Mouse (Mus musculus) embryonic facial prominence, embryonic 10.5 days (tissue): ENCODE measurements around the gene 4930412O13Rik. TPM values are rescaled to one million over a fixed set of nuclear protein-coding genes. Genes with fewer than 3 reads are reported as not detected.

ENCODE experiments used
- DNase-seq: peaks from one replicate; pipeline ENCODE4 v3.0.0-alpha.2; 2017; ENCODE audit warnings: low spot score
- H3K27ac ChIP-seq: fragments of 300-500 bp; sonication (generic); replicated peaks from 2 replicates; pipeline ENCODE4 v1.5.1; 2016; ENCODE audit warnings: mild to moderate bottlenecking
- H3K27me3 ChIP-seq: fragments of 300-500 bp; sonication (generic); replicated peaks from 2 replicates; pipeline ENCODE4 v1.6.1; 2016; ENCODE audit warnings: low read depth, mild to moderate bottlenecking; ENCODE audit not compliant: poor library complexity, severe bottlenecking
- H3K36me3 ChIP-seq: fragments of 300-500 bp; sonication (generic); replicated peaks from 2 replicates; pipeline ENCODE4 v1.6.1; 2016; ENCODE audit warnings: mild to moderate bottlenecking, moderate library complexity
- H3K4me1 ChIP-seq: fragments of 300-500 bp; sonication (generic); 2 replicates; pipeline ENCODE4 v1.6.1; 2016
- H3K4me3 ChIP-seq: fragments of 300-500 bp; sonication (generic); 2 replicates; pipeline ENCODE4 v1.5.1; 2016; ENCODE audit warnings: mild to moderate bottlenecking, moderate library complexity
- H3K9me3 ChIP-seq: fragments of 300-500 bp; sonication (generic); 2 replicates; pipeline ENCODE4 v1.6.1; 2016; ENCODE audit warnings: mild to moderate bottlenecking
- WGBS: fragments of 180-500 bp; shearing (Covaris S2); methylation state at CpG from one replicate; pipeline ENCODE4 v1.1.7; 2016; 5-methylcytosine and 5-hydroxymethylcytosine counted together
- polyA plus RNA-seq: library from polyadenylated mRNA; unstranded; fragments of >200 nt; fragmentation: Nextera tagmentation; extraction: Ambion mirVana; gene quantifications from 2 replicates; pipeline ENCODE4 v1.2.1, GENCODE M21; 2016

Gene 4930412O13Rik
- 2.3 TPM in 2 replicates for polyA plus RNA-seq

GRCm38 (mm10) chr2:9881051-9881591, at the start of gene 4930412O13Rik:
4930412O13Rik (plus strand) TSS chr2:9881252.
- H3K4me1 ChIP-seq, result peaks cover 70% of the 10 kb centered on the region
- H3K4me3 ChIP-seq, result peak within 1 kb of the TSS; percentile 63
- peak within 1 kb of the TSS; percentile 86 for H3K27ac ChIP-seq
- under 1% methylated on average over 35 of the region's 35 CpGs for WGBS
- no peaks in the 10 kb centered on the region for H3K36me3 ChIP-seq
- peak; percentile 85 for DNase-seq
- peaks cover 92% of the 10 kb centered on the region for H3K27me3 ChIP-seq
- H3K9me3 ChIP-seq, result no peaks in the 10 kb centered on the region

- H3K4me3 ChIP-seq, result no peak overlapping the region
- H3K27ac ChIP-seq, result no peak overlapping the region
- 0 out of 2 replicates have a peak, but pooled peaks cover 3% of the 10 kb centered on the region for H3K4me1 ChIP-seq
- no peak for DNase-seq
- H3K27me3 ChIP-seq, result no peaks in the 10 kb centered on the region
- WGBS, result 83% methylated on average over 7 of the region's 7 CpGs
- H3K36me3 ChIP-seq, result no peaks in the 10 kb centered on the region
- no peaks in the 10 kb centered on the region for H3K9me3 ChIP-seq
These were observed 47.3 kb upstream of the 4930412O13Rik start for GRCm38 (mm10) chr2:9833712-9834111.

- H3K4me1 ChIP-seq, result 0 out of 2 replicates have a peak, but pooled peaks cover 3% of the 10 kb centered on the region
- WGBS, result 54% methylated on average over 7 of the region's 7 CpGs
- H3K36me3 ChIP-seq, result no peaks in the 10 kb centered on the region
- H3K27ac ChIP-seq, result no peak overlapping the region
- no peaks in the 10 kb centered on the region for H3K27me3 ChIP-seq
- H3K4me3 ChIP-seq, result no peak overlapping the region
- no peaks in the 10 kb centered on the region for H3K9me3 ChIP-seq
- DNase-seq, result peak; percentile 29
These were observed 45.9 kb upstream of the 4930412O13Rik start for GRCm38 (mm10) chr2:9835195-9835594.

GRCm38 (mm10) chr2:9852851-9853576, 28.0 kb upstream of the 4930412O13Rik start:
- H3K36me3 ChIP-seq, result peaks cover 1% of the 10 kb centered on the region; the same call in 1 of the 2 replicates
- H3K9me3 ChIP-seq, result no peaks in the 10 kb centered on the region
- DNase-seq, result no peak
- H3K27ac ChIP-seq, result 0 out of 2 replicates have a peak overlapping the region, but pooled peaks have one; percentile 24
- H3K27me3 ChIP-seq, result no peaks in the 10 kb centered on the region
- H3K4me3 ChIP-seq, result no peak overlapping the region
- 57% methylated on average over 13 of the region's 13 CpGs for WGBS
- peaks cover 18% of the 10 kb centered on the region for H3K4me1 ChIP-seq

- no peak for DNase-seq
- Histone ChIP-seq H3K27me3 (no peaks in the 10 kb centered on the region), H3K36me3 (peaks cover 20% of the 10 kb centered on the region), H3K27ac (no peak overlapping the region), H3K4me3 (no peak overlapping the region), H3K4me1 (peaks cover 18% of the 10 kb centered on the region), H3K9me3 (no peaks in the 10 kb centered on the region)
- WGBS, result 40% methylated on average over 4 of the region's 4 CpGs
These were observed 25.2 kb upstream of the 4930412O13Rik start for GRCm38 (mm10) chr2:9855861-9856260.

GRCm38 (mm10) chr2:9860698-9861097, 20.4 kb upstream of the 4930412O13Rik start:
- H3K9me3 ChIP-seq, result no peaks in the 10 kb centered on the region
- peaks cover 10% of the 10 kb centered on the region; the same call in 1 of the 2 replicates for H3K4me1 ChIP-seq
- DNase-seq, result no peak
- no peaks in the 10 kb centered on the region for H3K27me3 ChIP-seq
- no peak overlapping the region for H3K27ac ChIP-seq
- 91% methylated on average over 5 of the region's 5 CpGs for WGBS
- no peak overlapping the region for H3K4me3 ChIP-seq
- peaks cover 36% of the 10 kb centered on the region for H3K36me3 ChIP-seq

GRCm38 (mm10) chr2:9867092-9867825, 13.8 kb upstream of the 4930412O13Rik start:
- no peaks in the 10 kb centered on the region for H3K9me3 ChIP-seq
- WGBS, result 83% methylated on average over 12 of the region's 12 CpGs
- H3K36me3 ChIP-seq, result peaks cover 26% of the 10 kb centered on the region
- DNase-seq, result no peak
- H3K27ac ChIP-seq, result no peak overlapping the region
- H3K4me1 ChIP-seq, result peaks cover 16% of the 10 kb centered on the region
- peaks cover 38% of the 10 kb centered on the region for H3K27me3 ChIP-seq
- no peak overlapping the region for H3K4me3 ChIP-seq

GRCm38 (mm10) chr2:9871141-9871716, 9.8 kb upstream of the 4930412O13Rik start:
- H3K4me1 ChIP-seq, result peaks cover 48% of the 10 kb centered on the region
- 20% methylated on average over 4 of the region's 4 CpGs for WGBS
- peaks cover 25% of the 10 kb centered on the region for H3K36me3 ChIP-seq
- DNase-seq, result no peak
- H3K27me3 ChIP-seq, result peaks cover 77% of the 10 kb centered on the region
- H3K4me3 ChIP-seq, result no peak overlapping the region; the same call in 1 of the 2 replicates
- no peaks in the 10 kb centered on the region for H3K9me3 ChIP-seq
- H3K27ac ChIP-seq, result no peak overlapping the region; the same call in 1 of the 2 replicates

- peaks cover 83% of the 10 kb centered on the region for H3K27me3 ChIP-seq
- WGBS, result 18% methylated on average over 6 of the region's 6 CpGs
- no peaks in the 10 kb centered on the region for H3K9me3 ChIP-seq
- H3K27ac ChIP-seq, result 0 out of 2 replicates have a peak overlapping the region, but pooled peaks have one; percentile 26
- no peak for DNase-seq
- H3K4me1 ChIP-seq, result peaks cover 49% of the 10 kb centered on the region
- peak overlapping the region; percentile 63 for H3K4me3 ChIP-seq
- peaks cover 20% of the 10 kb centered on the region for H3K36me3 ChIP-seq
These were observed 9.3 kb upstream of the 4930412O13Rik start for GRCm38 (mm10) chr2:9871798-9872197.

- WGBS, result 1% methylated on average over 12 of the region's 12 CpGs
- H3K4me1 ChIP-seq, result peaks cover 56% of the 10 kb centered on the region
- no peaks in the 10 kb centered on the region for H3K9me3 ChIP-seq
- peak overlapping the region; percentile 57; the same call in 1 of the 2 replicates for H3K27ac ChIP-seq
- H3K36me3 ChIP-seq, result peaks cover 19% of the 10 kb centered on the region
- peak overlapping the region; percentile 63 for H3K4me3 ChIP-seq
- DNase-seq, result peak; percentile 52
- peaks cover 92% of the 10 kb centered on the region for H3K27me3 ChIP-seq
These were observed 8.4 kb upstream of the 4930412O13Rik start for GRCm38 (mm10) chr2:9872682-9873081.

GRCm38 (mm10) chr2:9873757-9874156, 7.3 kb upstream of the 4930412O13Rik start:
- DNase-seq, result peak; percentile 25
- H3K27ac ChIP-seq, result no peak overlapping the region
- WGBS, result 8% methylated on average over 2 of the region's 2 CpGs
- H3K27me3 ChIP-seq, result peaks cover 98% of the 10 kb centered on the region
- peak overlapping the region; percentile 63 for H3K4me3 ChIP-seq
- H3K36me3 ChIP-seq, result peaks cover 13% of the 10 kb centered on the region
- no peaks in the 10 kb centered on the region for H3K9me3 ChIP-seq
- peaks cover 64% of the 10 kb centered on the region for H3K4me1 ChIP-seq
